Mouse (Mus musculus) forebrain, embryonic 12.5 days (tissue): ENCODE data around the gene Eci3. TPM values are rescaled to one million over a fixed set of nuclear protein-coding genes. Genes with fewer than 3 reads are reported as not detected.
"Not testable (repeated sequence)": the region's sequence is repeated elsewhere in the genome, so short reads cannot be mapped to it uniquely, and the experiment has no call there.

ENCODE experiments used
- ATAC-seq: fragments of 200-750 bp; cut with Nextera tagmentation; 2 replicates; pipeline ENCODE4 v1.8.0; 2017; ENCODE audit warnings: moderate TSS enrichment; ENCODE audit not compliant: low FRiP score
- H3K27ac ChIP-seq: fragments of 300-500 bp; sonication (generic); 2 replicates; pipeline ENCODE4 v1.5.1; 2016; ENCODE audit warnings: mild to moderate bottlenecking
- H3K27me3 ChIP-seq: fragments of 300-500 bp; sonication (generic); 2 replicates; pipeline ENCODE4 v1.6.1; 2016; ENCODE audit warnings: mild to moderate bottlenecking
- H3K36me3 ChIP-seq: fragments of 300-500 bp; sonication (generic); replicated peaks from 2 replicates; pipeline ENCODE4 v1.6.1; 2016; ENCODE audit warnings: mild to moderate bottlenecking
- H3K4me1 ChIP-seq: fragments of 300-500 bp; sonication (generic); 2 replicates; pipeline ENCODE4 v1.6.1; 2016
- H3K4me2 ChIP-seq: fragments of 300-500 bp; sonication (generic); 2 replicates; pipeline ENCODE4 v1.6.1; 2016; ENCODE audit warnings: mild to moderate bottlenecking, moderate library complexity
- H3K4me3 ChIP-seq: fragments of 300-500 bp; sonication (generic); replicated peaks from 2 replicates; pipeline ENCODE4 v1.5.1; 2016; ENCODE audit warnings: mild to moderate bottlenecking
- H3K9ac ChIP-seq: fragments of 300-500 bp; sonication (generic); 2 replicates; pipeline ENCODE4 v1.6.1; 2016; ENCODE audit warnings: mild to moderate bottlenecking
- H3K9me3 ChIP-seq: fragments of 300-500 bp; sonication (generic); 2 replicates; pipeline ENCODE4 v1.6.1; 2016
- WGBS: fragments of 180-500 bp; shearing (Covaris S2); methylation state at CpG from one replicate; pipeline ENCODE4 v1.1.7; 2016; 5-methylcytosine and 5-hydroxymethylcytosine counted together
- polyA plus RNA-seq: library from polyadenylated mRNA; unstranded; fragments of >200 nt; fragmentation: Nextera tagmentation; extraction: Ambion mirVana; gene quantifications from 2 replicates; pipeline ENCODE4 v1.2.1, GENCODE M21; 2016

Eci3 gene
- polyA plus RNA-seq, 1 experiment from 2014 or later: 0.19 TPM

DNA sequence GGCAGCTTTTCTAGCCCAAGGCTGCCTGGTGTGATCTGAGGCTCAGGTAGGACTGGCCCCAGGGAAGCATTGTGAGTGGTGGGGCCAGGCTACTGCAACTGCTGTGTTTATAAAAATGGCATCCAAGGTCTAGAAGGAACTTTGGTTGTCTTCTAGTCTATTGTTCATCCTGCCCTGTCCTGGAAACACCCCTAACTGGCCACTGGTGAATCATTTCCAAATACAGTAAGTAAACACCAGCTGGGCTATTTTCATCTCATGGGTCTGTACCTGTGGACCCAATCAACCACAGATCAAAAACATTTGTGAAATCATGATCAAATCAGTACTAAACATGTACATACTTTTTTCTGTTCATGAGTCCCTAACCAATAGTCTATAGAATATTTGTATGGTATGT lies 8.8 kb upstream of the Eci3 start:
- not testable (repeated sequence) for ATAC-seq, H3K27ac ChIP-seq, H3K36me3 ChIP-seq, H3K4me2 ChIP-seq, H3K4me3 ChIP-seq, H3K9ac ChIP-seq, H3K4me1 ChIP-seq, H3K27me3 ChIP-seq, H3K9me3 ChIP-seq

- Histone ChIP-seq H3K27me3 (peaks cover 31% of the 10 kb centered on the region), H3K4me1 (peaks cover 16% of the 10 kb centered on the region)
- H3K4me2 ChIP-seq, H3K9ac ChIP-seq, H3K27ac ChIP-seq, ATAC-seq, H3K36me3 ChIP-seq, H3K9me3 ChIP-seq, H3K4me3 ChIP-seq: not testable (repeated sequence)
- WGBS: 67% methylated on average over 9 of the region's 9 CpGs
Measured at GRCm38 (mm10) chr13:34965647-34966046, 2.0 kb upstream of the Eci3 start.

- Histone ChIP-seq H3K36me3 (no peaks in the 10 kb centered on the region), H3K27ac (no peak overlapping the region), H3K27me3 (peaks cover 31% of the 10 kb centered on the region), H3K9me3 (no peaks in the 10 kb centered on the region), H3K4me2 (peak overlapping the region; percentile 76), H3K4me3 (peak overlapping the region; percentile 44), H3K9ac (no peak overlapping the region), H3K4me1 (peaks cover 16% of the 10 kb centered on the region)
- 8% methylated on average over 5 of the region's 5 CpGs for WGBS
- no peak for ATAC-seq
Measured at GRCm38 (mm10) chr13:34964866-34965265, 1.3 kb upstream of the Eci3 start.

GRCm38 (mm10) chr13:34964419-34964818 lies 809 bp upstream of the Eci3 start:
- Histone ChIP-seq H3K27ac (no peak overlapping the region), H3K4me3 (peak overlapping the region; percentile 44), H3K36me3 (no peaks in the 10 kb centered on the region), H3K4me2 (peak overlapping the region; percentile 76), H3K27me3 (peaks cover 31% of the 10 kb centered on the region), H3K9me3 (no peaks in the 10 kb centered on the region), H3K4me1 (peaks cover 16% of the 10 kb centered on the region), H3K9ac (peak overlapping the region; percentile 13; the same call in 1 of the 2 replicates)
- no peak for ATAC-seq
- WGBS: 2% methylated on average over 14 of the region's 14 CpGs

DNA sequence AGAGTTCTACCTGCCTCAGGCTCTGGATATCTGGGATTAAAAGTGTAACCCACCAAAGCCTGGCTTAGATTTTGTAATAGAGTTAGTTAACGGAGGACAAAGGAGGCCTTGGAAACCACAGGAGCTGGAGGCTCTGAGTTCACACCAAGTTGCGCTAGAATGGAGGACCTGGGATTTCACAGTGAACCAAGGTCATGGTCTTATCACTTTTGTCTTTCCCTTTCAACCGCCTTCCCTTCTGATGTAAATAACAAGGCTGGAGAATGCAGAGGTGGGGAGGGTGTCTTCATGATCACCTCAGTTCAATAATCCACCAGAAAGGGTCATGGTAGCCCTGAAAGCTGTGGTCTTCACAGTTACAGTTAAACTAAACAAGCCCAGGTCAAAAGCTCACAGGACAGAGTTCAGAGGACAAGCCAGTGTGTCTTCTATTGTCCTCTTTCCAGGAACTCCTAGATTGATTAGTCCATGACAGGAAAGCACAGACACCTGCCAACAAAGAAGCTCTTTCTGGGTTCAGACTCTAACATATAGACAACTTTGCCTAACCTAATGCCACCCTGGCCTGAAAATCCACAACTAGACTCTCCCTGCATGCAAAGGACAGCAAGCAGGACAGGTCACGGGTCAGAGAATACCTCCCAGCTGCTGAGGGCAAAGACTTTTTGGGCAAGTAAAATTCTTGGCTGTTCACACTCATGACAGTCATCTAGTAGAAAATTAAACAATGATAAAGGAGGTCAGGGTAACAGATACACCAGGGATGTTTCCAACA lies 2.4 kb downstream of the Eci3 start:
- H3K9ac ChIP-seq: no peak overlapping the region
- no peak for ATAC-seq
- H3K36me3 ChIP-seq: no peaks in the 10 kb centered on the region
- 85% methylated on average over 4 of the region's 4 CpGs for WGBS
- H3K4me1 ChIP-seq: peaks cover 16% of the 10 kb centered on the region
- no peak overlapping the region for H3K4me3 ChIP-seq
- no peak overlapping the region for H3K27ac ChIP-seq
- H3K4me2 ChIP-seq: no peak overlapping the region
- peaks cover 28% of the 10 kb centered on the region for H3K27me3 ChIP-seq
- no peaks in the 10 kb centered on the region for H3K9me3 ChIP-seq

DNA sequence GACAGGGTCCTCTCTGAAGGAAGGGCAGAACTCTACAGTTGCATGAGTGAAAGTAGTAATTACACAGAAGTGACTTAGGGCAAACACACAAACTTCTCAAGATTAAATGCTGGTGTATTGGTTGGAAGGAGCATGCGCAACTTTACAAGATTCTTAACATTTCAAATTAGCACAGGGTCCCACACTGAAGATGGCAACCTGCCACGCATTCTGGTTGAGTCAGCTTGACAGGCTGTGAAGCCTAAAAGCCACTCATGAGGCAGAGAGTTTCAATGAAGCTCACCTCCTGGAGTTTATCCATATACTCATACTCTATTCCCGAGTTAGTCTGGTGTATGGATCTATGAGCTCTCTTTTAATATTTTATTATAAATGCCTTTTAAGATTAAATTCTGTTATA lies 5.5 kb downstream of the Eci3 start:
- H3K27ac ChIP-seq, H3K9me3 ChIP-seq, H3K4me1 ChIP-seq, H3K4me2 ChIP-seq, H3K27me3 ChIP-seq, H3K4me3 ChIP-seq, H3K36me3 ChIP-seq, ATAC-seq, H3K9ac ChIP-seq: not testable (repeated sequence)
- 87% methylated on average over 3 of the region's 3 CpGs for WGBS

GRCm38 (mm10) chr13:34956901-34957300 lies 6.7 kb downstream of the Eci3 start:
- no peak for ATAC-seq
- Histone ChIP-seq H3K4me2 (no peak overlapping the region), H3K4me3 (no peak overlapping the region), H3K9me3 (no peaks in the 10 kb centered on the region), H3K27ac (no peak overlapping the region), H3K4me1 (no peaks in the 10 kb centered on the region), H3K27me3 (no peaks in the 10 kb centered on the region), H3K9ac (no peak overlapping the region), H3K36me3 (no peaks in the 10 kb centered on the region)
- 84% methylated on average over 4 of the region's 4 CpGs for WGBS

DNA sequence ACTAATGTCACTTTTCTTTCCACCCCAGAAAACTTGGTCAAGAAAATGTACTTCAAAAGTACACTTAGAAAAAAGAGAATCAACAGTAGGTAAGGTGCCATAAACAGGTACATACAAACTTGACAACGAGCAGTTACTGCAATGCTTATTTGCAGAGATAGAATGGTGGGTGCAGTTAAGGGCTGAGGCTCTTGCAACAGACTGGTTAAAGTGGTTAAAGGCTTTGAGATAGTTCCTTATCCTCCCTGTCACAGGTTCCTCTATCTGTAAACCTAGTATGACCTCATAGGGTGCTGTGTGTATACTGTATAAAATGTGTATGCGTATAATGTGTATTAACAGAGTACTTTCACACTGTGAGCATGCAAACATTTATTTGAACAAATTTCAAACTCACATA lies 12.2 kb downstream of the Eci3 start:
- not testable (repeated sequence) for ATAC-seq, H3K27me3 ChIP-seq, H3K4me1 ChIP-seq, H3K4me3 ChIP-seq, H3K9me3 ChIP-seq, H3K9ac ChIP-seq, H3K4me2 ChIP-seq, H3K36me3 ChIP-seq, H3K27ac ChIP-seq
- WGBS: 97% methylated on average over 2 of the region's 2 CpGs

GRCm38 (mm10) chr13:34942370-34942769 lies 21.2 kb downstream of the Eci3 start:
- H3K9me3 ChIP-seq: no peaks in the 10 kb centered on the region
- no peak overlapping the region for H3K9ac ChIP-seq
- no peak overlapping the region for H3K4me2 ChIP-seq
- no peaks in the 10 kb centered on the region for H3K4me1 ChIP-seq
- ATAC-seq: no peak
- no peak overlapping the region for H3K27ac ChIP-seq
- H3K36me3 ChIP-seq: no peaks in the 10 kb centered on the region
- no peaks in the 10 kb centered on the region for H3K27me3 ChIP-seq
- no peak overlapping the region for H3K4me3 ChIP-seq

- Histone ChIP-seq H3K36me3 (no peaks in the 10 kb centered on the region), H3K27me3 (no peaks in the 10 kb centered on the region), H3K9ac (no peak overlapping the region), H3K9me3 (no peaks in the 10 kb centered on the region), H3K27ac (no peak overlapping the region), H3K4me1 (no peaks in the 10 kb centered on the region), H3K4me3 (no peak overlapping the region), H3K4me2 (no peak overlapping the region)
- ATAC-seq: no peak
- WGBS: 80% methylated on average over 10 of the region's 10 CpGs
Measured at GRCm38 (mm10) chr13:34934931-34935644, 28.5 kb downstream of the Eci3 start.

GRCm38 (mm10) chr13:34924210-34924609 lies 39.4 kb downstream of the Eci3 start, which contains the start of the genes Fam217a and 4933417A18Rik:
TSS of gene Fam217a (minus strand) at chr13:34924310.
TSS of gene 4933417A18Rik (plus strand) at chr13:34924409.
- Histone ChIP-seq H3K36me3 (no peaks in the 10 kb centered on the region), H3K9ac (no peak within 1 kb of the TSS), H3K9me3 (no peaks in the 10 kb centered on the region), H3K27me3 (no peaks in the 10 kb centered on the region), H3K4me3 (no peak within 1 kb of the TSS), H3K4me2 (no peak within 1 kb of the TSS), H3K27ac (no peak within 1 kb of the TSS), H3K4me1 (no peaks in the 10 kb centered on the region)
- 89% methylated on average over 4 of the region's 4 CpGs for WGBS
- ATAC-seq: no peak

DNA sequence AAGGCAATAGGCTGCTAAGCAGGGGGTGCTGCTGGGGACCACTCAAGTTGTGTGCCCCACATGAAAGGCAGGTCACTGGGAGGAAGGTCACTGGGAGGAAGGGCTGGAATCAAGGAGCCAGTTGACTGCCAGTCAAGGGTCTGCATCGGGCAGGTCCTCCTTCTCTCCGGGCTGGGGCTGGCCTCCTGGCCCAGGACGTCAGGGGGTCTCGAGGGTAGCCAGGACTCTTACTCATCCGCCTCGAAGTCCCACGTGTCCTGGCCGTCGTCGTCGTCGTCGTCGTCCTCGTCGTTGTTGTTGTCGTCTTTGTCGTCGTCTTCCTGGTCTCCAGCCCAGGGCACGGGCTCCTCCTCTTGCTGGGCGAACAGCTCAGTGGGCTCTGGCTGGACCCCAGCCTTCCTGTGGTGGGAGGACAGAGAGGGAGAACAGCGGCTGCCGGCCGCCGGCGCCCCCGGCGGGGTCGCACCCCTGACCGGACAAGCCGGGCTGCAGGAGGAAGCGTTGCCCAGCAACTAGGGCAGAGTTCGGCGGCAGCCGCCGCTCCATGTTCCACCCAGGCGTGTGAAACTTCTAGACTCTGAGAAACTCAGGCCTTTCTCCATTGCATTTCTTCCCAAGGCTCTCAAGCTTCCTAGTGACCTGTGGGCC lies 47.0 kb downstream of the Eci3 start:
- H3K9ac ChIP-seq: no peak overlapping the region
- no peak overlapping the region for H3K27ac ChIP-seq
- H3K27me3 ChIP-seq: 0 out of 2 replicates have a peak, but pooled peaks cover 3% of the 10 kb centered on the region
- no peaks in the 10 kb centered on the region for H3K36me3 ChIP-seq
- peak overlapping the region; percentile 43 for H3K4me2 ChIP-seq
- WGBS: 53% methylated on average over 21 of the region's 37 CpGs
- peak overlapping the region; percentile 14; the same call in 1 of the 2 replicates for H3K4me3 ChIP-seq
- H3K9me3 ChIP-seq: no peaks in the 10 kb centered on the region
- no peak for ATAC-seq
- peaks cover 5% of the 10 kb centered on the region for H3K4me1 ChIP-seq
